Mouse (Mus musculus) gonadal fat pad, adult 2 months (tissue): ENCODE results near the gene Nadk2. TPM values are rescaled to one million over a fixed set of nuclear protein-coding genes. Genes with fewer than 3 reads are reported as not detected.

Experiments used
- DNase-seq: peaks from one replicate; pipeline ENCODE4 v3.0.0-alpha.2; 2012; ENCODE audit warnings: low read depth
- polyA plus RNA-seq: library from polyadenylated mRNA; depleted of rRNA; stranded (reverse); fragments of >200 nt; gene quantifications from 2 replicates; pipeline ENCODE4 v1.2.3, GENCODE M21; 2012; rRNA removed

Gene Nadk2
- 25.0 and 32.1 TPM in 2 replicates for polyA plus RNA-seq

GRCm38 (mm10) chr15:9070912-9071555 is at the start of gene Nadk2:
Gene Nadk2 (plus strand): TSS chr15:9071260.
- no peak for DNase-seq

GRCm38 (mm10) chr15:9055704-9056103 is 15.4 kb upstream of the Nadk2 start:
- DNase-seq = no peak

DNA sequence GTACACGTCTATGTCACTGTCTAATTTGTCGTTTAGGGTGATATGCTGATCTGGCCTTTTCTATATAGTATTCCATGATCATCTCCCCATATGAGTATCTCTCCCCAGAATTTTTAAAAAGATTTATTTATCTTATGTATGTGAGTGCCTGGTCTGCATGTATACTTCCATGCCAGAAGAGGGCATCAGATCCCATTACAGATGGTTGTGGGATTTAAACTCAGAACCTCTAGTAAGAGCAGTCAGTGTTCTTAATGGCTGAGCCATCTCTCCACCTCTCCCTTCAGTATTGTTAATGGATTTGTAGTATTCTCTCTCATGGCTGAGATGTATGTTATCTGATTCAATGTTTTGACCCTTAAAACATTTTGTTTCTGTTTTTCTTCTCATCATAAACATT is 11.2 kb upstream of the Nadk2 start:
- no peak for DNase-seq

- no peak for DNase-seq
Measured at GRCm38 (mm10) chr15:9061150-9061882, 9.7 kb upstream of the Nadk2 start.

GRCm38 (mm10) chr15:9068881-9069280 is 2.2 kb upstream of the Nadk2 start:
- DNase-seq = no peak

GRCm38 (mm10) chr15:9070353-9070752 is 707 bp upstream of the Nadk2 start:
- DNase-seq = no peak

GRCm38 (mm10) chr15:9071556-9072544 is 790 bp downstream of the Nadk2 start:
- DNase-seq = no peak

DNA sequence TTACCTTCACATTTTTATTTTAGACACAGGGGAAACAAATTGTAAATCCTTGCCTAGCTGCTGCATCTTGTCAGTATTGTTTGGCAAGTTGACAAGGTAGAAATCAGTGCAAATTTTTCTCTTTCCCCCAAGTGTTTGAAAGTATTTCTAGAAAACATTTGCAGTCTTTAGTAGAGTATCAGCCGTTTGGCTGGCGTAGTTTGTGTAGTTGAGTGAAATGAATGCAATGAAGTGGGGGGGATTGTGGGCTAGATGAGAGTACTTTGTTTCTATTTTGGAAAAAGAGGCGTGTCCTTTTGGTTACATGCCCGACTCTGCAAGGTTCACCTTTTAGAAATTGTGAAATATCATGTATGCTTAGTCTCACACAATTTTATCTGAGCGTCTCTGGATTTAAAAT is 1.6 kb downstream of the Nadk2 start:
- no peak for DNase-seq

DNA sequence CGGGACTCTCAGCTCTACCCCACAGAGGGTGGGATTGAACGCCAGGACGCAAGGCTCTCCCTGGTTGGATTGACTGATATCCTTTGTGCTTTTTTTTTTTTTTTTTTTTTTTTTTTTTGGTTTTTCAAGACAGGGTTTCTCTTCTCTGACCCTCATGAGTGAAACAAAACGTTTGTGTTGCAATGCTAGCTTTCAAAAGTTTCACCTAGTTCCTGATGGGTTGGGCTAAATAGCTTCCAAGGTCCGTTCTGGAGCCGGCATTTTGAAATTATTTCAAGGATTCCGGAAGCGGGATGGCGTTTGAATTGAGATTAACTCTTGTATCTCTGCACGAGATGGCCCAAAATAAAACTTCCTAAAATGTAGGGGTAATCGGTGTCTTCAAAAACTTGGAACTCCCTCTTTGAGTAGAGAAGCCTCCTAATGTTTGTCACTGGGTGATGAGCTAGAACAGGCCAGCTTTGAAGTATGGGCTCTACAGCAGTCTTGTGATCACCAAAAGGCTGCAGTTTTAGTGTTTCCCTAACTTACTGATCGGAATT is 2.1 kb downstream of the Nadk2 start:
- no peak for DNase-seq

DNA sequence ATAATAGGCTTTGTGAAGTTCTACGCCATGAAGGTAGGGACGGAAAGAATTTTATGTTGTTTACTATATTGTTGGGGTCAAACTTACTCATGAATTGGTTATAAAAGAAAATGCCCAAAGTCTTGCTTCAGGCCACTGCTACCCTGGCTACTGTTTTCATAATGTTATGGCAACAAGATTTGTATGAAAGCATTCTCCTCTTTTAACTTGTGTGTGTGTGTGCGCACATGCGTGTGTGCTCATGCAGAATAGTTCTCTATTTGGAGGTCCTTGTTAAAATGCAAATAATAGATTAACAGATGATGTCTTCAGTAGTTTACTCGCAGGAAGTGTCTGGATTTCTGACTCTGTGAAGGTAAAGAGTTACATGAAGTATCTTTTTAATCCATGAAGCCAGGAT is 2.6 kb downstream of the Nadk2 start:
- DNase-seq = no peak

DNA sequence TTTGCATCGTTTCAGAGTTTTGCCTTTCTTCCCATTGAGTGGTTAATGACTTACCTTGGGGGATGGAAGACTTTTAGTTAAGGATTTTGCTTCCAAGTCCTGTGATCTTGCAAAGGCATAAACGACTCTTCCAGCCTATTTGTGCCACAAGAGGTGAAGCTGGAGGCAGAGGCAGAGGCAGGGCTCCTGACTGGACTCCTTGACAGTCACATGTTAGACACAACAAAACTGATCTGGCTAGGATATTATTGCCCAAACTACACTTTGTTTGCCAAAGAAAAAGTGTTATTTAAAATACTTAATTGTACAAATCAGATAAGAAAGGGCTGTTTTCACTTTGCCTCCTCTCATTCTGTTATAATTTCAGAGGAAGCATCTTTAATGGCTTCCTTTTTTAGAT is 3.1 kb downstream of the Nadk2 start:
- no peak for DNase-seq

DNA sequence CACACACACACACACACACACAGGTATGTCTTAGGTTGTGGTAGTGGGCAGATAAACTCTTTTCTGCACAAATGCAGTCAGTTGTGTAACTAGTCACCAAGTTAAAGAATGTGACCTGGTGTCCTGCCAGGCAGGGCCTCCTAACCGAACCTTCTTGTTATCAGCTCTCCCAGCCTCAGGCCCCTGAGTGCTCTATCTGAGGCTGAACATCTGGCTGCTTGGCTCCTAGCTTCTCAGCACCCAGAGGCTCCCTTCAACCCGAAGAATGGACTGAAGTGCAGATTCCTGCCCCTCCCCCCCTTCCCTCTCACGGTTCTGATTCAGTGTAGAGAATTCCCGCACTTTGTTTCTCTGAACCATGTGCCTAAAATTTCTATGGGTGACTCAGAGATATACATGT is 3.6 kb downstream of the Nadk2 start:
- DNase-seq = no peak

DNA sequence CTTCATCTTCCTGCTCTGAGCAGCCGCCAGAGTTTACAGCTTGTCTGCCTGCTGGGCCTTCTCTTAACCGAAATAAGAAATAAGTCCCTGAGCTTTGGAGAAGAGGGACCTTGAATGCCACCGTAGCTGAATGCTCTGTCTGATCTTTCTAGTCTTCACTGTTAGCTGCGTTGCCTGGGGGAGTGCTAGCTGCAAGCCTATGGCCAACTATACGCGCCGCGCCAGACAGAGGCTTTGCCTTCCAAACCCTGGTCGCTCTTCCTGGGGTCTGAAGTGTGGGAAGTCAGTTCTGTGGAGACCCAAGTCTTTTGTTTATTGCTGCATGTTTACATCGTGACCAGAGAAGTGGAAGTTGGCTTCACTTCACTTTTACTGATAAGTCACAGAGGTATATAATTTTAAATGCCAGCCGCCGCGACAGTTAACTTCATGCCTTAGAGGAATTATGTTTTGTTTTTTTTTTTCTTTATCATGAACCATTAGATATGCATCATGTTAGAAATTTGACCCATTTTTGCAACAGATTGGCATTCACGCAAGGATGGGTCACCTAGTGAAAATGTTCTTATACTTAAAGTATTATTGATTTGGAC is 4.6 kb downstream of the Nadk2 start:
- DNase-seq = no peak

GRCm38 (mm10) chr15:9078481-9079300 is 7.6 kb downstream of the Nadk2 start:
- DNase-seq = no peak

DNA sequence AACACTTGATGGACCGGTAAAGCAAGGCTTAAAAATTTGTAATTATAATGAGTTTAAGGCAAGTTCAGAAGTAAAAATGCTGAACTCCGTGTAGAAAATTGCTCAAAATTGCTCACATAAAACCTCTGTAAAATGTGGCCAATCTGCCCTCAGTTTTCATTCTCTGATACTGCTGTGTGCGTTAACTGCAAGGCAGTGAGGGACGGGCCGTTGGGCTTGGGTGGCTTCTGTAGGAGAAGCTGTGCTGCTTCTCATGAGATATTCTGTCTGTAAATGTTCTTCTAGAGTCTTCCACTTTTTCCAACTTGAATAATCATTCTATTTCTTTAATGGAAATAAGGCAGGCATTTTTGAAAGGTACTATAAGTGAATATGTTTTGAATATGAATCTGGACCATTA is 8.6 kb downstream of the Nadk2 start:
- DNase-seq = no peak

DNA sequence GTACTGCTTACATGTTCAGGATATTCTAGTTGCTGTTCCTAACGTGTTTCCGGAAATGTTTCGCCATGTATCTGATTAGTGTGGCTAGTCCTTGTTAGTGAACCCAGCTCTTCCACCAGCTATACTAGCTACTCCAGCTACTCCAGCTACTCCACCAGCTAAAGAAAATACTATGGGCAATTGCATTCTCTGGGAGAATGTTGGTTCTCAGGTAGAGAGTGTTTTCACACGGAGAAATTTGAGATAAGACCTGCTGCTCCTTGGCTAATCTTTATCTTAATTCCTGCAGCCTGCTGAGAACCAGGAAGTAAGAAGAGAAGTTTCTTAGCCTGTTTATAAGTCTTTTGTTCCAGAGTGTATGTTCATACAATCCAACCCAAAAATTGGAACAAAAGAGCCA is 9.1 kb downstream of the Nadk2 start:
- no peak for DNase-seq

DNA sequence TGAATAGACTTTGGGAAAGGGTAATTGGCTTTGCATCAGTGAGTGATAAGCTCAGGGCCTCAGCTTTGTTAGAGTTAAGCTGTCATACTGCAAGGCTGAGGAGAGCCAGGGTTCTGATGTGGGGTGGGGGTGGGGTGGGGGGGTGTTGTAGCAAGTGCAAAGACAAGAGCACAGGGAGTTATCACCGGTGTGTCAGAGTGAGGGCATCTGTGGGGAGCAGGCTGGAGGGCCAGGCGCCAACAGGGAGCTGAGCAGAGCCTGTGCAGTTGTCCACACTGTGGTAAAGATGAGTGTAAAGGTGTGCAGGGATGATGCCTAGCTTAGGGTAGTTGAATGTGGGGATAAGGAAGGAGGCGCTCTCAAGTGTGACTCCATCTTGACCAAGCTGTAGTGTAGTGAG is 10.2 kb downstream of the Nadk2 start:
- no peak for DNase-seq

DNA sequence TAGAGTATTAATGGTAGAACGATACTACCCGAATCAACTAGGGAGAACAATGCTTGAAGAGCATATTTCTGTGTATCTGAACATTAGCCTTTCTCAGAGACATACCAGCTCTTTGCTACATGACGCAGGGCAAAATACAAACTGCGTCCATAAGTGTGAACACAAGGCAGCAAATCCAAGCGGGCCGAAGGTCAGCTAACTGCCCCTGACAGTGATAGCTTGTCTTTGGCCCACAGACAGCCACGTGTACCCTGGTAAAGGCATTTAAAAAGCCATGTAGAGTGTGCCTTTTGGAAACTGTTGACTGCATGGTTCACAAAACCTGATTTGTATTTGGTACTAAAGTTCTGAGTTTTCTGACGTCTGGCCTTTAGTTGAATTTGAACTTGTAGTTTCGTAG is 11.7 kb downstream of the Nadk2 start:
- no peak for DNase-seq

- no peak for DNase-seq
Measured at GRCm38 (mm10) chr15:9086813-9087212, 15.8 kb downstream of the Nadk2 start.

GRCm38 (mm10) chr15:9087421-9087820 is 16.4 kb downstream of the Nadk2 start:
- no peak for DNase-seq
